Mouse (Mus musculus) ovary, adult 18-20 months (tissue): ENCODE measurements around the gene Pde8b.

Source experiments
- DNase-seq: peaks from one replicate; pipeline ENCODE4 v3.0.0; 2022; ENCODE audit warnings: low spot score, mixed read lengths

Pde8b gene

DNA sequence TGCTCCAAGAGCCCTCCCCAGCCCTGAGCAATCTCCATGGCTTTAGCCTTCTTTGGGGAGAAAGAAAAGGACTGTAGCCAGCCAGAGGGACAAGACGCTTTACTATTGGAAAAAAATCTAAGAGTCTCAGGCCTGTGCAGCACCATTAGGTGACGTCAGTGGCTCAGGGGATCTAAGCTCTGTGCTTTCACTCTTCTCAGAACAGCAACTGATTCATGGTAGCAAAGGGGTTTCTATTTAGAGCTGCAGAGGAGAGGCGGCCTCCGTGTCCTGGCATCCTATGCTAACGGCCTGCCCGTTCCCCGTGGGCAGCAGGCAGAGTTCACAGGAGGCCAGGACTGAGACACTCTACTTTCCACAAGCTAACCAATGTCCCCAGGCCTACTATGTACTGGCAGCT is 169.1 kb downstream of the Pde8b start:
- no peak for DNase-seq

DNA sequence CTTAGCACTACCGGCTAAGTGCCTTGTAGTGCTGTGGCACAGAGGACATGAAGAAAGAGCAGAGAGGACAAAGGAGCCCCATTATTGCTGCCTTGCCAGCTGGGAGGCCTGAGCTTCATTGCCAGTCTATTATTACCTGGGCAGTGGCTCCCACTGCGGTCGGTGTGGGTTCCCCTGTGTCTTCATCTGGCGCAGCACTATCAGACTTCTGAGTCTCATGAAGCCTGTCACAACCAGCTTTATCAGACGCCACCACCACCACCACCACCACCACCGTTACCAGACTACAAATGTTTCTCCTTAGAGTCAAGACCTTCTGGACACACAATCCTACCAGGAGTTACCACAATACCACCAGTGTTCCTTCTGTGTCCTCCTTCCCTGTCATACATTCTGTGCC is 171.6 kb downstream of the Pde8b start:
- no peak for DNase-seq

DNA sequence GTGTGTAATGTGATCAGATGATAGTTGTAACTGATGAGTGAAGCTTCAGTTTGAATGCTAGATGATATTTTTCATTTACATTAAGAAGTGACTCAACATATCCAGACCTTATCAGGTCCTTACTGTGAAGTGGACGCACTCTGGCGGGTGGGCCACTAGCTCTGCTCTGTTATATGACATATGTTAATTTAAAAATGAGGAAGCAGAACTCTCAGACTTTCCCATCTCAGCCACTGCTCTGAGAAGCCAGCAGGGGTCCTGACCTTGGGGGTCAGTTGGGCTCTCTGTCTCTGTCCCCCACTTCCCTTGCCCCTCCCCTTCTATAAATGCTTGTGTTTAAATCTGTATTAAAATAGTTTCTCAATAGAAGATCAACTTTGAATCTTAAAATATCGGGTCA is 172.4 kb downstream of the Pde8b start:
- DNase-seq, result no peak

DNA sequence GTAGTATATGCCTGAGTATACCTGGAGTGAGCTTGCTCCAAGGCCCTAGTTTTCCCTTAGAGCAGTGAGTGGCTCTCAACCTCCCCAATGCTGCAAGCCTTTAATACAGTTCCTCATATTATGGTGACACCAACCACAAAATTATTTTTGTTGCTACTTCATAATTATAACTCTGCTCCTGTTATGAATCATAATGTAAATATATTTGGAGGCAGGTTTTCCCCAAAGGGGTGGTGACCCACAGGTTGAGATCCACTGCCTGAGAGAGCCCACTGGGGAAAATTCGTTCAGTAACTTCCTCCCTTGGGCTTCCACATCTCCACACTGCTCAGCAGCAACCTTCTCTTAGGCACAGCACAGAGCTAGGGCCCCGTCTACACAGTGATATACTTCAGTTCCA is 174.0 kb downstream of the Pde8b start:
- no peak for DNase-seq

DNA sequence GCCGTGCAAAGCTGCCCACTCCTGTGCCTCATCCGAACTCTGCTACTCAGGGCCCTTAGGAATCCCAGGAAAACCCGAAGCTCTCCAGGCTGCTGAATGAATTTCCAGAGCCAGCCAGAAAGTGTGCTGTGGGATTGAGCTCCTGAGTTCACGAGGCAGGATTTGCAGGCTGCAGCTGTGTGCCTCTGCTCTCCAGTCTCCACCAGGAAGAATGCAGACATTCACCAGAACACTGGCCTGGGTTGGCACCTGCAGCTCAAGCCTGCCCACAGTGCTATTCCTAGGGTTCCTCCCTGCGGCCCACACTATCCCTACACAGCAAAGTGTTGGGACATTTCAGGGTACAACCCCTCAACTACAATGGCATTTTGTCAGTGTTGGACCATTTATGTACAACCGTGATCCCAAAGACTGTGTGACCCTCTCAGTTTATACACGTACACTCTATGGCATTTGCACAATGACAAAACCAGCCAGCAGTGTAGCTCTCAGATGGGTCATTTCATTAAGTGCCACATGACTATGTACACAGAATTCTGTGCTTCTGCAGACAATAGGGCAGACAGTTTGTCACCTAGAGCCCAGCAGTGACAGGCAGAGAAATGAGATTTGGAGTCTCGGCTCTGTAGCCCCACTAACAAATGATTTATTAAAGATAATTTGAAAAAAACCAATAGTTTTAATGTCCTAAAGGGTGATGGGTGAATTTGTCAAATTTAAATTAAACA is 176.5 kb downstream of the Pde8b start:
- no peak for DNase-seq

DNA sequence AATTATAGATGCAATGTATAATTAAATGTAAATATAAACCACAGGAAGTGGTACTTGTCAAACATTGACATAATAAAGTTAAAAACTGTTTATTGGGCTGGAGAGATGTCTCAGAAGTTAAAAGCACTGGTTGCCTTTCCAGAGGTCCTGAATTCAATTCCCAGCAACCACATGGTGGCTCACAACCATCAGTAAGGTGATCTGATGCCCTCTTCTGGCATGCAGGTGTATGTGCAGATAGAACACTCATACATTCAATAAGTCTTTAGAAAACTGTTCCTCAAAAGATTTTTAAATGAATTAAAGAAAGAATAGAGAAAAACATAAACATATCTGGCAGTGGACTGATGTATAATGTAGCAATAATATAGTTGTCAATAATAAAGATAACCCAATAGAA is 179.9 kb downstream of the Pde8b start:
- no peak for DNase-seq

DNA sequence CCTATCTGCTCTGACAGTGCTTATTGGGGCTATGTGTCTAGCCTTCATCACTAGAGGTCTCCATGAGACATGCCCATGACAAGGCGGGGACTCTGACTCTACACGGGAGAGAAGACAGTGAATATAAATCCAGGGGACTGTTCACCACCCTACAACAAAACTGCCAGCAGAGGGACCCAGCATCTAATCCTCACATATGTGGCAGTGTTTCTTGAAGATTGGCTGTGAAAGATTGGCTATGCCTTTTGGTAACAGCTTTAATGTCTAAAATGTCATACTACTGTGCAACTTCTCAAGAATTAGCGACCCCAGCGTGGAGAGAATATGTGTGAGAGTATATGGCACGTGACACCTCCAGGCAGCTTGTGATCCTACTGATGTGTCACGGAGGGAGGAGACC is 182.3 kb downstream of the Pde8b start:
- DNase-seq, result no peak

DNA sequence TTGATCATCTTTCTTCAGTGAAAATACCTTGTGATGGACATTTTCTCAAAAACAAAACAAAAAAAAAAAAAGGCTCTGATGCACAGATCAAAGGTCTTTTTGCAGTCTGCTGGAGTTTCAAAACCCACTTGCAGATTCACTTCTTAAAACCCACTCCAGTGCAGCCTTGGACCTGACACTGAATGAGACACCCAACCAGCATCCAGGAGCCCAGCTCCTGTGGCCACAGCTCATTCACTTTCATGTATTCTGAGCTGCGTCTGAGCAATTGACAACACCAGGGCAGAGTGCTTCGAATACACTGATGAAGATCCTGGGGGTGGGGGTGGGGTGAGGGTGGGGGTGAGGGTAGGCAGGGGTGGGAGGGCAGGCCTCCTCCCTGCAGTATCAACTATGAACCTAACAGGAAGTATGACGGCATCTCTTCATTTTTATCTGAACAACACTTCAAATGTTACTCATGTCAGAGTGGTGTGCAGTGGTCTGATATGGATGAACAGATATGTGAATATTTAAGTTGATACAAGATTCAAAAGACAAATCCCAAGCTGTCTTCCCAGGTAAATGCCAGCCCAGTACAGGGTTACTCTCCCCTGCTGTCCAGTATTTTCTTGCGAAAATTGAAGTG is 186.6 kb downstream of the Pde8b start:
- DNase-seq, result no peak

DNA sequence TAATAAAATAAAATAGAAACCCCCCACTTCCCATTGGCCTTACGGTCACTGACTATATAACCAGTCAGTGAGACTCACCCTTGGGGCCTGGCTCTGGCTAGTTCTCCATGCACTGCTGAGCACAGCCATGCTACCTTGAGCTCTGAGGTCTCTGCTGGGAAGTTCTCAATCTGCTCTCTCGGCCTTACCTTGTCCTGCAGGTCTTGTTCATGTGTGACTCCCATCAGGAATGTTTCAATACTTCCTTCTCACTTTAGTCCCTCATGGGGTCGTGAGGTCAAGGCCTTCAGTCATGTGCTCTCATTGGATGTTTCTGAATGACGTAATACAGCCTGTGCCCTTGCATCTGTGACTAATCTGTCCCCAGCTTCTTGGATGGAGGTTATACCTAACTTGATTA is 191.3 kb downstream of the Pde8b start:
- DNase-seq, result no peak

DNA sequence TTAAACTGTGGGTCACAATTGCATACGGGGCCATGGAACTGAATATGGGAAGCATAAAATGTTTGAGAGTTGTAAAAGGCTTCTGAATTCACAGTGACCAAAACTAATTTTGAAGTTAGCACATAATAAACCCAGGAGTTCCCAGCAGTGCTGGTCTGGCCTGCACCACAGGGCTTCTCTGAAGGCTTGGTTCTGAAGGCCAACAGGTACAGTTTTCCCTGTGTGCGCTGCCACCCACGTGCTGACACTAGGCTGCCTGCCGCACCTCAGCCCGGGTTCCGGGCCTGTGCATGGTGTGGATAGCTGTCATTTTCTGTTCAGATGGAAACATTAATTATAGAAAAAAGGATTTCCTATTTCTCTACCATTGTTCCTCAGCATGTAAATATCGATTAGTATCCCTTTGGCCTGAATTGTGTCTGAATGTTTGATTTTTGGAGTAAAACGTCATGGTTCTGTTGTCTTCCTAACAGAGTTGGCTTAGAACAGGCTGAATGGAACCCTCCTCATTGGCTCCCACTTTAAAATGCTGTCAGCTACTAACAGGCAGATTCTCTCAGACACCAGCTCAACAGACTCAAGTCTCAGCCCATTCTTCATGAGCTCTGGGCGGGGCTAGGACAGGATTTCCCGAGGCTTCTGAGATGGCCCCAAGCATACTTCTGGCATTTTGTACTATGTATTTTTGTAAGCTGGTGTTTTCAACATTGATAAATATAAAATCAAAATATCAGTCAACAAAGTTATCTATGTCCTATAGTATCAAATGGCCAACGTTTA is 193.4 kb downstream of the Pde8b start:
- no peak for DNase-seq

DNA sequence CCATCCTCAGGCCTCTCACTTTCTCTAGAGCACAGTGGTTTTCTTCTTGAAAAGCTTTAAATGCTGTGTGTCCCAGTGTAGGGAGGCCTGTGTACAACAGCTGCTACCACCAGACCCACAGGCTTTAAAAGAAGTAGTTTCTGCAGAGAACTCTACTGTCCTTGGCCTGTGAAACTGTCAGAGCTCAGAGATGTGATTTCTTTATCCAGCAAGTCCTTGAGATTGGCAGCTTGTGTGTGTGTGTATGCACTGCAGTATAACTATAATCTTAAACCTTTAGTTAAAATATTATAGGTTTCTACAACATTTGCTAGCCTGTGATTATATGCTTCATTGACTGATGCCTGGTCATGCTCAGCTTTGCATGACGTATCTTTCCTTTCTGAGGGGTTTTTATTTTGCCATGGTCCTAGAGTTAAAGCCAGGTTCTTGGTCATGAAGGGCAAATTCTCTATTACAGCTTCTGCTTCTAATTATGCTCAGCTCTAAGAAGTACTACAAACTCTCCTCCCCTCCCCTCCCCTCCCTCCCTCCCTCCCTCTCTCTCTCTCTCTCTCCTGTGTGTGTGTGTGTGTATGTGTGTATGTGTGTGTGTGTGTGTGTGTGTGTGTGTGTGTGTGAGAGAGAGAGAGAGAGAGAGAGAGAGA is 194.3 kb downstream of the Pde8b start:
- DNase-seq, result no peak

DNA sequence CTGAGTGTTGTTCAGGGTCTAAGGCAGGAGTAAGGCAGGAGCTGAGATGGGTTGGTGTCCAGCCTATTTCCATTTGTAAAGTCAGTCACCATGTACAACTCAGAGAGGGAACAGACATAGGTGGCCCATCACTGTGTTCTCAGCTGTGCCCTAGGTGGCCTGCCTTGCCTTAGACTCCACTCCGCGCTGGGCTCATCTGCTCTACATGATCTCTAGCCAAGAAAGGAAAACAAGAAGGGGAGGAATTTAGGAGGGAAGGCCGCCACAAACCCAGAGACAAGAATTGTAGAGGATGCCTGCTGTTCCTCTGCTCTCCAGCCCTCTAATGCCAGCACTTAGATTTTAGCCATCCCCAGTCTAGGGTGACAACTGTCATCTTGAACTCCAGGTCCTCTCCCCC is 197.7 kb downstream of the Pde8b start:
- no peak for DNase-seq

DNA sequence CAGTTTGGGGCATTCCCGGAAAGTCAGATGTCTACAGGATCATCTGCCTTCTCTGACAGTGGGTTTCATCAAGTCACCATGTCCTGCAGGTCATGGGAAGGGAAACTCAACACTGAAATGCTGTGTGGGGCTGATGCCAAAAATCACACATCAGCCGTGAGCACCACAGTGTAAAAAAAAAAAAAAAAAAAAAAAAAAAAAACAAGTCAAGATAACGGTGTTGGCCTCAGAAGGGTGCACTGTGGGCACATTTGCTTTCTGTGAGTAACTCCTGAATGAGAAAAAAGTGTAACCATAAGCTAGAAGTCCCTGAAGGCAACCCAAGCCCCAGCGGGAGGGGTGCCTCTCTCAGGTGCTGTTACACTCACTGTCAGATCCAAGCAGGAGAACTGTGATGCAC is 199.7 kb downstream of the Pde8b start:
- DNase-seq, result no peak

DNA sequence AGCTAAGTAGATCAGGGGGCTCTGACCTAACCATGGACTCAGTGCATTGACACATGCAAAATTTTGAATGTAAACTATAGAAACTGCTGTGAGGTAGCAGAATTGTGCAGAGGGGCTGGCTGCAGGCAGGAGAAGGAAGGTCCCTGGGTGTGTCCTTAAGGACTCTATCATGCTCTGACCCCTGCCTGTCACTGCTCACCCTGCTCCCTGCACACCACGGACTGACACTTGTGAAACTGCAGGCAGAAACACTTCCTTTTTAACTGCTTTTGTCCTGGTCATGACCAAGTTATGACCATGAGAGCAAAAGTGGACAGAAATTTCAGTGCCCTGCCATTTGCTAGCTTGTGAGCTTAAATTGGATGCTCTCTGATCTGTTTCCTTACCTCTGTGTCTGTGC is 206.0 kb downstream of the Pde8b start:
- DNase-seq, result no peak

DNA sequence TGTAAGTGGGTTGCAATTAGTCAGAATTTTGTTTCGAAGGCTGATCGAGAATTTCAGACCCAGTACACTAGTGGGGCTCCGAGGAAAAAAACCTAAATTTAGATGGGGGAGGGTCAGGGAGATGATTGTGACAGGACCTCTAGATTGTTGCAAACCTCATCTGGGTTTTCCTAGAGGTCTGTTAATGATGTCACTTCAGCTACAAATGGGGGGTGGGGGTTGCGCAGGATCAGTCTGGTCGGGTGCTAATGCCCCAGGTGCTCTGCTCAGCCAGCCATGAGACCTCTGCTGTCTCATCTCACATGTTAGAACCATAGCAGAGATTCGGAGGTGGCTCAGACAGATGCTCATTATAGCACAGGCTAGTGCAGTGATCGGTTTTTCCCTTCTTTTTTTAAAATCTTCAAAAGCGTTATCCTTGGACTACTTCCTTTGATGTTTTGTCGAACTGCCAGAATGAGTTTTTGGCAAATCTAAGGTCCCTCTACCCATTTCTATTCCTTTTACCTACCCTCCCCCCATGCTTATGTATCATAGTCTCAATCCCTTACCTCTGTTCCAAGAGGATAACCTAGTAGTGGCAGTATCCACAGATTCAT is 209.9 kb downstream of the Pde8b start:
- no peak for DNase-seq

DNA sequence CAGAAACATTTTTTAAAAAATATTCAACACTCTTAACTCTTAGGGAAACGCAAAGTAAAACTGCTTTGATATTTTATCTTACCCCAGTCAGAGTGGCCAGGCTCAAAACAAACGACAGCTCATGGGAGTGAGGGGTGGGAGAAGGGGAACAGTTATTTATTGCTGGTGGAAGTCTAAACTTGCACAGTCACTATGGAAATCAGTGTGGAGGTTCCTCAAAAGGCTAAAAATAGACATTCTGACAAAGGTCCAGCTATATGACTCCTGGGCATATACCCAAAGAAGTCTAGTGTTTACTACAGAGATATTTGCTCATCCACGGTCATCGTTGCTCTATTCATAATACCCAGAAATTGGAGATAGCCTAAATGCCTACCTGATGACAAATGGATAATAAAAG is 211.9 kb downstream of the Pde8b start:
- DNase-seq, result no peak

DNA sequence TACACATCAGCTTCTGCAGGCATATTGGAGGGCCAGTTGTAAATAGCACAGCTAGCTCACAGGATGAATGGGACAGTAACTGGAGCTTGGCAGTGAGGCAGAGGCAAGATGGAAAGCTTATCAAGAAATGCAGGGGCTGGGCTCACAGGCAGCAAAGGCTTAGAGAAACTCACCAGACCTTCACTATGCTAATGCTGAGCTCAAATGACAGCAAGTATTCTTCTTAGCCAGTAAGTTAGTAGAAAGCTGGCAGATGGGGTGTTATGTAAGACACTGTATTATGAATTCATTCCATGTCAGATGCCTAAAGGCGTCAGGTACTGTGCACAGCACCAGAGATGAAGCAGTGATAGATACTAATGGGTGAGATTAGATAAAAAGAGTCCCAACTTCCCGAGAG is 215.4 kb downstream of the Pde8b start:
- no peak for DNase-seq

DNA sequence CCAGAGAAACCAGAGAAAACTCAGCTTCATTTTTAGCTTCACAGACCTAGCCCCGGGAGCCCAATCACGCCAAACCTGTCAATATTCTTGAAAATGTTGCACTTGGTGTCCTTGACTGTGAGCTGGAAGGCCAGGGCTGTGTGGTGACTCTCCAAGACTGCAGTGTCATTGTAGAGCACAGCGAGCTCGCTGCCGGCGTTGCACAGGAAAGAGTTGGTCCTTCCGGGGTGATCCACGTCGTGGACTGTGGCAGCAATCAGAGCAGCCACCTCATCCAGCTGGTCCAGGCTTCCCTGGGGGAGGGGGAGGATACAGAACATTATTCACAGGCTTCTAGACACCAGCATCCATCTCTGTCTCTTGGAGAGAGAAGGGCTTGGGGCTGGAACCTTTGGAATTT is 216.0 kb downstream of the Pde8b start:
- no peak for DNase-seq

DNA sequence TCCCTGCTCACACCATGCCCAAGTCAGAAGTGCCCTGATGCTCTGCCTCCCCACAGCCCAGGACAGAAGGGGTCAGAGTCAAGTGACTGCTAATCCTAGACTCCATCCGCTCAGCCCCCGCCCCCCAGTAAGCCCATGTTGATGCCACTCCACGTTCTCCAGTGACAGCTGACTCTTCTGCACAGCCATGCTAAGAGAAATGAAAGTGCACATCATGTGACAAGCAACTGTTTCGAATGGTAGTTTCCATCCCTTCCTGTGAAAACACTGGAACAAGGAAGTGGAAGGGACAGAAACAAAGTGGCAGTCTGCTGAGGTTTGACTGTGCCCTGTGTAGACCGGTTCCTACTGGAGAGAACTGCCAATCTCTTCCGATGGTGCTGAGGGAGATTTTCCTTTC is 217.2 kb downstream of the Pde8b start:
- no peak for DNase-seq

DNA sequence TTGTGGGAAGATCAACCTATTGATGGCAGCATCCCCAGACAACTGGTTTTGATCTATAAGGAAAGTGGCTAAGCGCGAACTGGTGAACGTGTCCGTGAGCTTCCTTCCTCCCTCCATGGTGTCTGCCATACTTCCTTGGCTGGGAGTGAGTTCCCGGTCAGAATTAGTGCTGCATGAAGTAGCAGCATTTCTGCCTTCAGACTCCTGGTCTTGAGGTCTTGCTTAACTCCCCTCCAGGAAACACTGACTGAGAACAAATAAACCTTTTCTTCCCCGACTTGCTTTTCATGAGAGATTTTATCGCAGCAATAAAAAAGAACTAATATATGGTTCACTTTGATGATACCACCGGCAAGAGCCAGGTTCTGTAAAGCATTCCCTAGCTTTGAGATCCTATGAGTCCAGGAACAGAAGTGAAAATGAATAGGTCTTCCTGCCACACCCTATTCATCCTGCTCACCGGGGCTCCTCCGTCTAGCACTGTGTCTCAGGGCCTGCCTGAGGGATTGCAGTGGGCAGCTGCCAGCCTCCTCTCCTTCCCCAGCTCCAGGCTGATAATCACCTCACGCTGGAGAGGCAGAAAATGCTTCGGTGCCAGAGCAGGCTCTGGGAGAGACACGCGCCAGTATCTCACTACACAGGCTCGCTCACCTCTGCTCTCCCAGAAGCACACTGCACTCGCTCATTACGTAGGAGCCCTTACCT is 217.9 kb downstream of the Pde8b start:
- no peak for DNase-seq

DNA sequence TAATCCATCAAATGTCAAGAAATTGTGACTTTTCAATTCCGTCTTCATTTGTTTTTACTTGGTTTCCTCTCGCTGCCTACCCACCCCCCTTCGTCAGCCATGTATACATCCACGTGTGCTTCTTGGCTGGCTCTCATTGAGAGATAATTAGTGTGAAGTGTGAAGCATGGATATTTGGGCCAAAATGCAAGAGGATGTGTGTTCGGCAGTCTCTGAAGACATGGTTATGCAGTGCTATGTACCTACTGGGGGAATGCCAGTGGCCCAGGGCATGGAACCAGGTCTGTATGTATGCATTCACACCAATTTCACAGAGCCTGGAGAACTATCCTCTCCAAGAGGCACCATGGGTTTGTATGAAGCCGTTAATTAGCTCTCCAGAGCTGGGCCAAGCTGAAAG is 219.3 kb downstream of the Pde8b start:
- DNase-seq, result no peak

DNA sequence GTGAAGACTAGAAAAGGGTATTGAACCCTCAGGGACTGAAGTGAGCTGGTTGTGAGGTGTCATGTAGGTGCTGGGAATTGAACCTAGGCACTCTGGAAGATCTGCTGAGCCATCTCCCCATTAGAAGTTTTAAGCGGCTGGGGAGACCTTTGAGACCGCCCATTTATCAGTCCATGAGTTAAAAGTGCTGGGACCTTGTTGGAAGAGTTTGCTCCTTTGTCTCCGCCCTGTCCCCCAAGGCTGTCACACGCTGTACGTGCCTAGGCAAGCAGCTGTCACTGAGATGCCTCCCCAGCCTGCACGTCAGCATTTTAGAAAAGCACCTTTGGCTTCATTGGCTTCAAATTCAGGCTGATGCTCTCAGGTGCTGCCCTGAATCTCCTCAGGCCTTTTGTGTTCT is 229.9 kb downstream of the Pde8b start:
- no peak for DNase-seq
